Mouse (Mus musculus) neural tube, embryonic 15.5 days (tissue): ENCODE results near the gene Krtap4-8. TPM values are rescaled to one million over a fixed set of nuclear protein-coding genes. Genes with fewer than 3 reads are reported as not detected.

Experiments
- ATAC-seq: fragments of 200-750 bp; cut with Nextera tagmentation; 2 replicates; pipeline ENCODE4 v1.8.0; 2017; ENCODE audit warnings: mild to moderate bottlenecking, moderate TSS enrichment, moderate library complexity; ENCODE audit not compliant: low FRiP score
- H3K27ac ChIP-seq: fragments of 300-500 bp; sonication (generic); replicated peaks from 2 replicates; pipeline ENCODE4 v1.5.1; 2015; ENCODE audit warnings: mild to moderate bottlenecking, inconsistent platforms
- H3K27me3 ChIP-seq: fragments of 300-500 bp; sonication (generic); replicated peaks from 2 replicates; pipeline ENCODE4 v1.6.1; 2015; ENCODE audit warnings: inconsistent platforms
- H3K36me3 ChIP-seq: fragments of 300-500 bp; sonication (generic); 2 replicates; pipeline ENCODE4 v1.6.1; 2015; ENCODE audit warnings: inconsistent platforms
- H3K4me1 ChIP-seq: fragments of 300-500 bp; sonication (generic); 2 replicates; pipeline ENCODE4 v1.6.1; 2015; ENCODE audit warnings: inconsistent platforms
- H3K4me2 ChIP-seq: fragments of 300-500 bp; sonication (generic); 2 replicates; pipeline ENCODE4 v1.6.1; 2015; ENCODE audit warnings: inconsistent platforms, mild to moderate bottlenecking, moderate library complexity
- H3K4me3 ChIP-seq: fragments of 300-500 bp; sonication (generic); replicated peaks from 2 replicates; pipeline ENCODE4 v1.5.1; 2015; ENCODE audit warnings: mild to moderate bottlenecking, inconsistent platforms
- H3K9ac ChIP-seq: fragments of 300-500 bp; sonication (generic); replicated peaks from 2 replicates; pipeline ENCODE4 v1.6.1; 2015; ENCODE audit warnings: mild to moderate bottlenecking, inconsistent platforms
- H3K9me3 ChIP-seq: fragments of 300-500 bp; sonication (generic); replicated peaks from 2 replicates; pipeline ENCODE4 v1.6.1; 2016; ENCODE audit warnings: inconsistent platforms
- WGBS: fragments of 180-500 bp; shearing (Covaris S2); methylation state at CpG from one replicate; pipeline ENCODE4 v1.1.7; 2015; ENCODE audit warnings: mixed read lengths; 5-methylcytosine and 5-hydroxymethylcytosine counted together
- polyA plus RNA-seq: library from polyadenylated mRNA; unstranded; fragments of >200 nt; fragmentation: Nextera tagmentation; extraction: Ambion mirVana; gene quantifications from 2 replicates; pipeline ENCODE4 v1.2.1, GENCODE M21; 2015

The Krtap4-8 gene
- polyA plus RNA-seq, 1 experiment from 2014 or later, result not detected

- Histone ChIP-seq H3K27me3 (no peaks in the 10 kb centered on the region), H3K4me2 (no peak within 1 kb of the TSS), H3K4me3 (no peak within 1 kb of the TSS), H3K4me1 (no peaks in the 10 kb centered on the region), H3K9ac (no peak within 1 kb of the TSS), H3K9me3 (no peaks in the 10 kb centered on the region), H3K27ac (no peak within 1 kb of the TSS), H3K36me3 (no peaks in the 10 kb centered on the region)
- 64% methylated on average over 2 of the region's 2 CpGs for WGBS
- ATAC-seq, result no peak
These were observed 46.3 kb downstream of the Krtap4-8 start, which contains the start of gene Gm14180 for GRCm38 (mm10) chr11:99734190-99734589. Gene Gm14180 (minus strand): TSS chr11:99734290.

Other genes with a start within 250 kb of the Krtap4-8 start
- not detected in 2 replicates for gene Krt40, start 237.5 kb downstream of the Krtap4-8 start, polyA plus RNA-seq
- not detected in 2 replicates for gene Krtap3-3, start 229.8 kb downstream of the Krtap4-8 start, polyA plus RNA-seq
- gene Krtap3-2, start 223.9 kb downstream of the Krtap4-8 start, polyA plus RNA-seq, result not detected in 2 replicates
- not detected in 2 replicates for gene Gm11939, start 221.2 kb downstream of the Krtap4-8 start, polyA plus RNA-seq
- 0.43 TPM in 1 of 2 replicates, not detected in the other for gene Krtap3-1, start 214.1 kb downstream of the Krtap4-8 start, polyA plus RNA-seq
- gene Krtap1-5, start 199.7 kb downstream of the Krtap4-8 start, polyA plus RNA-seq, result not detected in 2 replicates
- not detected in 2 replicates for gene Krtap1-4, start 197.1 kb downstream of the Krtap4-8 start, polyA plus RNA-seq
- not detected in 2 replicates for gene Krtap1-3, start 189.4 kb downstream of the Krtap4-8 start, polyA plus RNA-seq
- gene Krtap9-3, start 182.6 kb downstream of the Krtap4-8 start, polyA plus RNA-seq, result not detected in 2 replicates
- not detected in 2 replicates for gene Gm11938, start 177.4 kb downstream of the Krtap4-8 start, polyA plus RNA-seq
- not detected in 2 replicates for gene Gm11937, start 170.5 kb downstream of the Krtap4-8 start, polyA plus RNA-seq
- not detected in 2 replicates for gene Krtap2-4, start 165.9 kb downstream of the Krtap4-8 start, polyA plus RNA-seq
- not detected in 2 replicates for gene Gm11562, start 160.3 kb downstream of the Krtap4-8 start, polyA plus RNA-seq
- gene Krtap4-1, start 152.5 kb downstream of the Krtap4-8 start, polyA plus RNA-seq, result not detected in 2 replicates
- gene Krtap4-2, start 145.6 kb downstream of the Krtap4-8 start, polyA plus RNA-seq, result not detected in 2 replicates
- not detected in 2 replicates for gene Krtap4-7, start 136.6 kb downstream of the Krtap4-8 start, polyA plus RNA-seq
- gene Gm11555, start 130.5 kb downstream of the Krtap4-8 start, polyA plus RNA-seq, result not detected in 2 replicates
- gene Gm11563, start 121.7 kb downstream of the Krtap4-8 start, polyA plus RNA-seq, result not detected in 2 replicates
- gene Krtap4-6, start 114.7 kb downstream of the Krtap4-8 start, polyA plus RNA-seq, result not detected in 2 replicates
- not detected in 2 replicates for gene Gm14190, start 90.0 kb downstream of the Krtap4-8 start, polyA plus RNA-seq
- gene Gm14180, start 46.4 kb downstream of the Krtap4-8 start, polyA plus RNA-seq, result not detected in 2 replicates
- not detected in 2 replicates for gene Gm11595, start 7.8 kb downstream of the Krtap4-8 start, polyA plus RNA-seq
- gene Krtap4-9, start 4.5 kb upstream of the Krtap4-8 start, polyA plus RNA-seq, result not detected in 2 replicates
- not detected in 2 replicates for gene Gm11596, start 12.8 kb upstream of the Krtap4-8 start, polyA plus RNA-seq
- not detected in 2 replicates for gene Gm11569, start 18.2 kb upstream of the Krtap4-8 start, polyA plus RNA-seq
- not detected in 2 replicates for gene Gm11554, start 23.7 kb upstream of the Krtap4-8 start, polyA plus RNA-seq
- not detected in 2 replicates for gene Krtap4-13, start 29.2 kb upstream of the Krtap4-8 start, polyA plus RNA-seq
- gene Gm11564, start 35.0 kb upstream of the Krtap4-8 start, polyA plus RNA-seq, result not detected in 2 replicates
- gene 2300003K06Rik, start 57.4 kb upstream of the Krtap4-8 start, polyA plus RNA-seq, result not detected in 2 replicates
- not detected in 2 replicates for gene Krtap4-16, start 70.9 kb upstream of the Krtap4-8 start, polyA plus RNA-seq
- gene Gm11568, start 77.2 kb upstream of the Krtap4-8 start, polyA plus RNA-seq, result not detected in 2 replicates
- gene Gm11559, start 83.8 kb upstream of the Krtap4-8 start, polyA plus RNA-seq, result not detected in 2 replicates
- not detected in 2 replicates for gene Krtap9-1, start 92.7 kb upstream of the Krtap4-8 start, polyA plus RNA-seq
- not detected in 2 replicates for gene Gm11567, start 98.5 kb upstream of the Krtap4-8 start, polyA plus RNA-seq
- gene Krtap31-1, start 127.2 kb upstream of the Krtap4-8 start, polyA plus RNA-seq, result not detected in 2 replicates
- gene Gm11565, start 134.0 kb upstream of the Krtap4-8 start, polyA plus RNA-seq, result not detected in 2 replicates
- not detected in 2 replicates for gene Krtap31-2, start 155.6 kb upstream of the Krtap4-8 start, polyA plus RNA-seq
- not detected in 2 replicates for gene Krtap9-5, start 167.8 kb upstream of the Krtap4-8 start, polyA plus RNA-seq
- not detected in 2 replicates for gene Krtap29-1, start 198.3 kb upstream of the Krtap4-8 start, polyA plus RNA-seq
- 0.13 and 0.23 TPM in 2 replicates for gene Krtap16-1, start 205.9 kb upstream of the Krtap4-8 start, polyA plus RNA-seq
- gene Krtap17-1, start 213.3 kb upstream of the Krtap4-8 start, polyA plus RNA-seq, result 0.69 and 1.00 TPM in 2 replicates
- gene Krt33a, start 235.5 kb upstream of the Krtap4-8 start, polyA plus RNA-seq, result not detected in 2 replicates
- 0.11 TPM in 1 of 2 replicates, not detected in the other for gene Krt33b, start 249.2 kb upstream of the Krtap4-8 start, polyA plus RNA-seq